Mouse (Mus musculus) lung, postnatal 4 days (tissue): ENCODE data around the gene Wdfy4.

ENCODE experiments used
- DNase-seq, 2 experiments: peaks; one replicate each; pipeline ENCODE4 v3.0.0; 2021

Gene Wdfy4

DNA sequence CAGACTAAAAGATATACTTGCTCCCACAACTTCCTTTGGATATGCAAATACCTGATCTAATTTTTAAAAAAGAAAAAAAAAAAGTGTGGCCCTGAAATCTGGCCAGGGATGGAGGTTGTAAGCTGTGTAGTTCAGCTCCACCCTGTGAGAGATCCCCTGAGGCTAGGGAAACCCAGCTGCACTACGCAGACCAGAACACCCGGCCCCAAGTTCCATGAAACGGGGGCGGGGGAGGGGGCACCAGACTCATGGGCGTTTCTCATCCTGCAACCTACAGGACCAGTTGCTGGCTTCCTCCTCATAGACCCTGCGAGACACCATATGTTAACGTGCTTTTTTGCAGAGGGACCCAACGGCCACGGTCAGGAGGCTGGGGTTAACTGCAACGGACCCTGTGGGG, 3.9 kb upstream of the Wdfy4 start:
- no peak for DNase-seq

DNA sequence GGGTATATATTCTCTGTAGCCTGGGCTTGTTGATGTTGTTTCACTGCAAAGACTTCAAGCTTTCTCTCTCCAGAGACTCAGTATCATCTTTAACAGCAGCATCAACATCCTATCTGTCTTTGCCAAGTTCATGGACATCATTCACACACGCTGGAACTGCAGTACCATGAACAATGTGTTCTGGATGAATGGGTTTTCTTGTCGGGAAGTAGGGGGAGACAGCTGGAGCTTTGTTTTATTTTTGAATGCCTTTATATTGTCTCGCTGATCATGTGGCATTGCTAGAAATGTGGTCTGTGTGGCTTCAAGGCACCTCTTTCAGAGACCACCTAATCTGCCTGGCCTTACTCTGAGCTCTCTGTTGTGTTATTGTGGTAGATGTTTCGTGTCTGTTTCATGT, 1.9 kb upstream of the Wdfy4 start:
- no peak for DNase-seq

DNA sequence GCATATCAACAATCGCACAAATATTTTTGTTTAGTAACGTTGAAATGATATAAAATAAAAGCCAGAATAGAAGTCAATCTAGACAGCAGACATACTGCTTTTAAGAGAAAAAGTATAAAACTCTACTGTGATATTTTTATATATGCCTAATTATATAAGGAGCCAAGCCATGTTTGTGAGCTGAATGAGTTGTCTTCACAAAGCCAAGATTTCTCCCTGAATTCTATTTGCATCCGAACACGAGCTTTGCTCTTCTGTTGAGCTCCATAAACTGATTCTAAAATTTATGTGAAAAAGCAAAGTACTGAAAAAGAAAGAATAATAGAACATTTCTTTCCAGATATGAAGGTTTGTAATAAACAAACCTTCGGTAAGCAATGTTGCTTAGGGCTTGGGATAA, 5.2 kb downstream of the Wdfy4 start:
- no peak for DNase-seq

DNA sequence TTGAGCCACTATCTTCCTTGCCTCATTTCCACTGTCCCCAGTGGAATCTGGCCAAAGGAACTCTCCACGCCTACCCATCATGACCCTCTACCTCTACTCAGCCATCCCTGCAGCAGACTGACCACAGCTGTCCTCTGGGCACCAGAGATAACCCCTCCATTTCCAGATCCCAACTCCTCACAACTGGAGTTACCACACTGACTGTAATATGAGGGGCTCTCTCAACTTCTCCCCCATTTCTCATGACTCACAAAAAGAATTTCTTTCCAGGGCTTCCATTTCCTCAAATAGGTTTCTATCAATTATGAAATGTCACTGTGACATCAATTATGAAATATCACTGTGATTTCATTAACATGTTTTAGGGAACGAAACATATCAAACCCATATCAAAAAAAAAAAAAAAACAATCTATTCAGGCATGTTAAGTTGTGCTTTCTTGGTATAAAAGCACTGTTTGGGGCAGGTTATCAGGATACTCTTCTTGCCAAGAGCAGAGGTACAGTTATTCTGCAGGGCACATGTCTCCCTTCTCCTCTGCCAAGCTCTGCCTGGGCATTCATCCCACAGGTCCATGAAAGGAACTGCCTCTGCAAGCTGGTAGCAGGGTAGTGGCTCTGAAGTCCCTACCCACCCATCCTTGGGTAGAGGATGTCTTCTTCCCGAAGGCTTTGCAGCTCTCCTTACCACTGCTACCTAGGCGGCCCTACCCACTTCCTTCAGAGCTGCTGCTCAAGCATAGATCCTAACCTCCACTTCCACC, 10.1 kb downstream of the Wdfy4 start:
- no peak for DNase-seq

DNA sequence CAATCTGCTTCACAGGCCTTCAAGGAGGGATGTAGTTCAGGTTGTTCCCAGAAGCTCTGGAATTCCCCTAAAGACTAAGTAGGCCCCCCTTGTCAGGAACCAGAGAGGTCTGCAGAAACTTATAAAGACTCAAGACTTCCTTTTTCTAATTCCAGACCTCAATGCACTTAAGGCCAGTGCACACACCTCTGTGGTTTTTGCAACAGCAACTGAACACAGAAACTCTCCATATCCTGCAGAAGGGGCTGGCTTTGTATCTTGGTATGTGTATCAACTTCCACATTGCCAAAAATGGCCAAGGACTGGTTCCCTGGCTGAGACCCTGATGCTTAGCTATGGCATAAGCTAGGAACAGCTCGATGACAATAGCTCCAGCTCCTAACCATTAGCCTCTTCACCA, 13.4 kb downstream of the Wdfy4 start:
- no peak for DNase-seq

DNA sequence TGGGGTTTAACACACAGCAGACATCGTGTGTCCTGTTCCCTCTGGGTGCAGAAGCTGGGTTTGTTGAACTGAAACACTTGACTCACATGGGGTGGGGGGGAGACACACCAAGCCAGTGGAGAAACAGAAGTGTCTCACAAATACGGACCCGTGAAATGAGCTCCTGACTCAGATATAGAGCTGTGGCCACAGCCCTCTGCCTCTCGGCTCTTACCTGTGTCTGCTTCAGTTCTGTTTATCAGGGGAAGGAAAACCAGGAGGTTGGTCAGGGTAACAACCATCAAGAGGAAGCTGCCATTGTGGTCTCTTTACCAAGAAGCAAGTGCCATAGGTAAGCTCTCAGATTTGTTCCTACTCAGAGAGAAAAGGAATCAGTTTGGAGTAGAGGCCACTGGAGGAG, 16.6 kb downstream of the Wdfy4 start:
- DNase-seq = no peak

DNA sequence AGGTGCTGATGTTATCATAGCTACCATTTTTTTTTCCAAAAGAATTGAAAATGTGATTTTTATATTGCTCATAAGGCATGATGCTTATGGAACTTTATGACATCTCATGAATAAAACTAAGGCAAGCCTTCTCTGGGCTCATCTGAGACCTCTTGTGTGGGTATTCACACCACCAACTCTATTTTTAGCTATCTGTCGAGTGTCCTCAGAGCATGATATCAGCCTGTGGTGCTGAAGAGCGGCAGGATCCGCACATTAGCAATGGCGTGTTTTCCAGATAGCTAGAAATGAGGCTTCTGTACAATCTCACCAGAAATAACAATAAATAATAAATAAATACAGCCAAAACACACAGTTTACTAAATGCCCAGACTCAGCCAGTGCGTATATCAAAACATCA, 23.1 kb downstream of the Wdfy4 start:
- no peak for DNase-seq

DNA sequence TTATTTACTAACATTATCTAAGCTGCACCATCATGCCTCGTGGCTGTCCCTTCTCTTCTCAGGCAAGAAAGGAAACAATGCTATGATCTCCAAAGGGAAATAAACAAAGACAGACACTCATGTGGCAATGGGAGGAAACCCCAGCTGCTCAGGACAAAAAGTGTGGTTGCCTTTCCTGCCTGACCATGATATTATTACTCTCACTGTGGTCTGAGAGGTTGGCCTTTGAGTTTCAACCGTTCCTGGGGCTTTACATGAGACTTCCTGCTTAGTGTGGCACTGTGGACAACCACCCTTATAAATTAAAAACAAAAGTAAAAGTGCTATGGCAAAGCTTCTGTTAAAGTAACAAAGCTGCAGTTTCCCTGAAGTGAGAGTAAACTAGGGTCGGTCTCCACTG, 27.0 kb downstream of the Wdfy4 start:
- DNase-seq = no peak

DNA sequence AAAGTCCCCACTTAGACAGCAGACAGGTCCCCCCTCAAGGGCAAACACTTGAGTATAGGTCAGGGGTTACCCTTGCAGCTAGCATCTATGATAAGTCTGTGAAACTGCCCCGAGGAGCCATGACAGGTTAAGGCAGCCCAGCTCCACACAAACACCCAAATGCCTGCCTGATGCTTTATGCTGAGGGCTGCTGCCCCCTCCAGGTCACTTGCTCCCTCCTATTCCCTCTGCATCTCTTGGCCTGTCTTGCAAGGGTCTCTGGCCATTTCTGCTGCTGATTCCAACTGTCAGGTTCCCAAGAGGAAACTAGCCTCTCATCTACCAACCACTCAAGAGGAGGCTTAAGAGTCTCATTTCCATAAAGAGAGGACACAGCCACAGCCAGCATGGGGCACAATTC, 32.4 kb downstream of the Wdfy4 start:
- peak in 1 of 2 experiments; percentile 14 for DNase-seq

DNA sequence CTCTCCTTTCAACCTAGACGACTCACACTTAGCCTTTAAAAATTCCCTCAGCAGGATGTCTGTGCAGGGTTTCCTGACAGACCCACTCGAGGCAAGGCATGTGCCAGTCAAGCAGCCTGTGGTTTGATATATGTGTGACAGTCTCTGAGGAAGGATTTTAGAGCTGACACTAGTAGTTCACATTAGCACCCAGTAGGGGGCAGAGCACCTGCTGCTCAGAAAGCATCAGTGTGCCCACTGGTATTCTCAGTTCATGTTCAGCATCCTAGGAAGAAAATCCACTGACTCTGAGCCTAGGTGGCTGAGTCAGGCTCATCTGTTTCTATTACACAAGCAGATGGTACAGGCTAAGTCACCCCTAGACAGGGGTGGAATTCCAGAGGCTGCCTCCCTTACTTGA, 39.0 kb downstream of the Wdfy4 start:
- DNase-seq = peak in 1 of 2 experiments; percentile 15

DNA sequence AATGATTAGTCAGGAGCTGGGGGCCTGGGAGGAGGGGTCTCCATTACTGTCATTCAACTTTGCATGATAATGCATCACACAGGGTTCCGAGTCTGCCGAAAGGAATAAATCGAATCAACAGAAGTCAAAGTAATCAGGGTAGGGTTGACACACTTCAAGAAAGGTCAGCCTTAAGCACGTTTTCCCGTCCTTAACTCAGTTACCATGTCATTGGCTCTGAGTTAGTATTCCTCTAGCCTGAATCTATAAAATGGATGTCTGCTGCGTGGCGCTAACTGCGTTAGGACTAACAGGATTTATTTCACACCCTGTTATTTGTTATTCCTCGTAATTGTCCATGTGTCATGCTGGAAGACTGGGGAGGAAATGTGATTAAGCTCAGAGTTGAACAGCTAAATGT, 48.5 kb downstream of the Wdfy4 start:
- no peak for DNase-seq

DNA sequence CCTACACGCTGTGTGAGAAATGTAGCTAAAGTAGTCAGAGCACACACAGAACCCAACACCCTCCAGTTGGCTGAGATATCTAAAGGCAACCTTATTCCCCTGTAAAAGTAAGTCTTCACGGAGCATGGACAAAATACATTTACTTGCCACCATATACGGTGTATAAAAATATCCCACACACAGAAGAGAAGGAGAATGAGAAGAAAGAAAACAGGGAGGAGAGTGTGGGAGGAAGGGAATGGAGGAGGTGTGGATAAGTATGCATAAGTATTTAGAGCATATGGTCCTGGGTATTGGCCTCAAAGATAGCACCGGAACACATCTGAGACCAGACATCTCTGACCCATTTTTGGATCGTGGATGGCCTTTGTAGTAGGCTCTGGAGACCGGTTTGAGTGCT, 50.1 kb downstream of the Wdfy4 start:
- no peak for DNase-seq

DNA sequence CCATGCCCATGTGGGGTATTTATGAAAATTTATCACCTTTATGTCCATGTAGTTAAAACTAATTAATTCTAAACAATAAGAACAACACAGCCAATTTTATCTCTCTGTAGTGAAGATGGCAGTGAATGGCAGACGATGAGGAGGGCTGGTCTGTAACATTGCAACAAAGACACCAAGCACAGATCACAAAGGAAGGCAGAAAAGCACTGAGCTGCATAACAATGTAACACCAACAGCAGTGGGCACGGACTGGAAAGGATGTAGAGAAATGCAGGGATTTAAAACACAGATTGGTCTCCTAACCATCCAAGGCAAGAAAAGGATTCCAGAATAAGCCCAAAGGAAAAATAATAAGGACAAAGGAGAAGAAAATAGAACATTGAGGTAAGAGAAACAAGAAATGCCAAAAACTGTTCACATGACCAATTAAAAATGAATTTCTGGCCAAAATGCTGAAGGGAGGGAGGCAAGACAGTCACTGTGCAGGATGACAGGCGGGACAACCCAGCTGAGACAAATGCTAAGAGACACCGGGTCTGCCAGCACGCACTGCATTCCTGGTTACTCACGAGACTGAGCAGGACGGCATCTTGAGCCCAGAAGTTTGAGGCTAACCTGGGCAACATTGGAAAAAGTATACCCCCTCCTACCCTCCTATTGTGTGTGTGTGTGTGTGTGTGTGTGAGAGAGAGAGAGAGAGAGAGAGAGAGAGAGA, 54.1 kb downstream of the Wdfy4 start:
- no peak for DNase-seq

DNA sequence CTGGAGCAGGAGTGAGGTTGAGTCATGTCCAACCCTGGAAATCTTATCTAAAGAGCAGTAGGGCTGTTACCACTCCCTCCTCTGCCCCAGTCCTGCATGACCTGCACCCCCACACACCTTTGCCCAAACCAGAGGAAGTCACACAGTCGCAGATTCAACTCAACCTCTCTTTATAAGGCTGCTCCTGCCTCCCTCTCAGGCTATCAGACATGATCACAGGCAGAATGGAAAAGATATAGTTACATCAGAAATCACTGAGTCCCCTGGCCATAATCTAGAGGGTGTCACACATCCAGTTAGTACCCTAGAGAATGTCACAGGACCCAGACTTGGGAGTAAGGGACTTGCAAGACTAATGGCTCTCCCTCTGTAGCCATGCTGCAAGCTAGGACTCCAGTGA, 68.7 kb downstream of the Wdfy4 start:
- DNase-seq = no peak

DNA sequence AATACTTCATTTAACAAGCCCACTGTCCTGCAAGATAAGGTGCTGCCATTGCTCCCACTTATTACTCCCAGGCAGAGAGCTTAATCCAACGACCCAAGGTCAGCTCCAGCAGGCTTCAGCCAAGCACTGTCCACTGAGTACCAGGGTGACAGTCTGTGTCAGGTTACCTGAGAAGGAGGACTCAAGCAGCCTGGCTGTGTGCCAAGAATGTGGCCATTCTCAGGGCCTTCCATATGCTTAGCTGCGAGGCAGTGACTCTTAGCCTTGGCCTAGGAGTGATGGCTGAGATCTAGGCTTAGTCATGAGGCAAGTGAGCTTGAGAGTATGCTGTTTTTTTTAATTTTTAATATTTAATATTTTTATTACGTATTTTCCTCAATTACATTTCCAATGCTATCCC, 80.5 kb downstream of the Wdfy4 start:
- no peak for DNase-seq

DNA sequence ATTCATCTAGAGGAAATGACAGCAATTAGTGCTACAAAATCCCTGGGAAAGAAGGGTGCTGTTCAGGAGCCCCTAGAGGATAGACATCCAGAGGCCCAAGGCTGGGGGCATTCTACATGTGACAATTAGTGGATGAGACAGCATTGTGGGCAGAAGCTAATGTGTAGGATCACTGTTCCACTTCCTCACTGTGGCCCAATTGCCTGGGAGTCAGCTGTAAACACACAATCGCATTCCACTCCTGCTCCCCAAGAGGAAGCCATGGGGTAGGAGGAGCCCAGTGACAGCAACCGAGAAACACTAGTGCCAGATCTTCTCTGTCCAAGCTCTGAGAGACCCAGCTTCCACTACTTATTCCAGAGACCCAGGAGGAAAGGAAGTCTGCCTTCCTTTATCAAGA, 83.7 kb downstream of the Wdfy4 start:
- no peak for DNase-seq

DNA sequence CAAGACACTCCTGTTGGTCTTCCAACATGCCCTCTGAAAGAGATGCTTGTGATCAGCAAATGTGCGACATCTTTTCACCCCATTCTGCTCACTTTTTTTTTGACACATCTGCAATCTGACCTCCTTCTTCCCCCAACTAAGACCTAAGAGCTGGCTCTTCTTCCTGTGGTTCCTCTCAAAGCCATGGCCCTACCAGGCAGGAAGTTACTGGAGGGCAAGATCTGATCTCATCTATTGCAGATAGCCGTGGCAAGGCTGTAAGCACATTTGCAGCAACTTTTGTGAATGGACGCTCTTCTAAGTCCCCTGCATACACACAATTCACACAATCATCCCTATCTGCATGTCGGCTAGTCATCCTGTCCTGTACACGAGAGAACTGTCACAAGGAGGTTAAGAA, 85.4 kb downstream of the Wdfy4 start:
- DNase-seq = no peak

DNA sequence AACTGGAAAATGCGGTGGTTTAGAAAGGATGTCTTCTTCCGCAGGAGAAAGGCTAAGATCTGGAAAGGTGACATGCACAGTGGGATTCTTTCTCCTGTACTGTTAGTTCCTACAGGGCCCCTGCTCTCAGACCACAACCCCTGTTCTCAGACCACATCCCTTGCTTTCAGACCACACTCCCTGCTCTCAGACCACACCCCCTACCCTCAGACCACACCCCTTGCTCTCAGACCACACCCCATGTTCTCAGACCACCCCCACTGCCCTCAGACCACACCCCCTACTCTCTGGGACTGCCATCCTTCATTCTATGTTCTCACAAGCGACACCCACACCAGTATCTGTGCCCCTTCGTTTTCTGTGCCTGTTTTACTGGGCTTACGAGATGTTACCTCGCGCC, 86.2 kb downstream of the Wdfy4 start:
- no peak for DNase-seq

DNA sequence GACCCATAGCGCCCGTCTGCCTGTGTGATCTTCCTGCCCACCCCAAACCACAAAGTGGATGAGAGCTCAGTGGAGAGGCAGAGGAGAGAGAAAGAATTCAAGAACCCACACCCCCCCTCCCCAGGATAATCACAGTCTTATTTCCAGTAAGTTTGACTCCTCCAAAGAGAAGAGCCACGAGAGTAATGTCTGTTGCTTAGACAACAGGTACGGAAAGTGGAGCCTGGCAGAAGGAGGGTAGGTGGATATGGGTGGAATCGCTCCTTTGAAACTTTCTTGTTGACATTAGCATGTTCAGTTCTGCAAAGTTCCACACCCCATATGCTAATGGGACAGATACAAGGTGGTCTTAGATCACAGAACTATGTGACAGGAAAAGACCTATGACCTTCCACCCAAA, 88.8 kb downstream of the Wdfy4 start:
- no peak for DNase-seq

DNA sequence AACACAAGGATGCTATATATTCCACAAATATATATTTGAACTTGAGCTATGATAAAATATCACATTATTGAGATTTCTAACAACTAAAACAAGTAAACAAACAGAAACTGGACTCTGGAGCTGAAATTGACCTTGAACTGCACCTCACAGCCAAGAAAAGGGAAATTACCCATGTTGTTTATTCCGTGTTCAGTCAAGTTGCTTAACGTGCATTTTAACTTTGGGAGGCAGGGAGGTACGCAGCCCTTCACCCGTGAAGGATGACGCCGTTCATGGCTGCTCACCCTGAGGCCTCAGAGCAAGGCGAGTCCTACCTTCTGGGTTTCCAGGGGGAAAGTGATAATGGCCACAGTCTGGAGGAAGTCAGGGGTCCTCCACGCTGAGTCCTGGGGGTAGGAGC, 102.0 kb downstream of the Wdfy4 start:
- DNase-seq = no peak

DNA sequence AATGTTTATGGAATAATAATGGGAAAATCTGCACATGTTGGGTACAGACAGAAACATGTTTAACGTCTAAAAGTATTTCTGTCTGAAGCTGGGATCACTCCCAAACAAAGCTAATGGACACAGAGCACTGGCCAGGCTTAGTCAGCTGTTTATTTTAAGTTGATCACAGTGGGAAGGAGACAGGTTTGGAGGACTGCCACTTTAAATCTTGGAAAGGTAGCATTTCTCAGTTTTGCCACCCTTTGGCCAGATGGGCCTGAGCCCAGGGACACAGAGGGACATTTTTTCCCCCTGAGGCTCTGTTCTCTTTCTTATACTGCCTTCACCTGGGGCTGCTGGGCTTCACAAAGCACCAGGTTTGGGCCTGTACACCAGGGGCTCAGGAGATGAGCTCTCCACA, 103.0 kb downstream of the Wdfy4 start:
- DNase-seq = no peak

DNA sequence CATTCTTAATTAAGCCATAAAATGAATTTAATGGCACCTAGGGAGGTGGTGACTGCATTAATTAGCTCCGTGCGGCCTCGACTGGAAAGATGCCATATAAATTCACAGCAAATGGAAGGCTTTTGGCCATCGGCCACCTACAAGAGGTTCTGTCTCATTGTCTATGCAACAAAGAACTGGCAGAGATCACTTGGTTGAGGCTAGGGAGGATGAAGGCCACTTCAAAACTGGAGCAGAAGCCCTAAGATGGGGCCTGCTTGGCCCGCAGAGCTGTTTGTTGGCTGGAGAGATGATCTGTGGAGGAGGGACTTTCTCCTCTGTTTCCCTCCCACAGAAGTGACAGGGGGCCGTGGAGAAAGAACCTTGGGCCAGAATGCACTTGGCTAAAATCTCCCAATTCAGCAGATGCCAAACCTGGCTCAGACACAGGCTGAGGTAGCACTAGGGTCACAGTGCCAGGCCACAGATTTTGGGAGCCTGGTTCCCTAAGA, 103.9 kb downstream of the Wdfy4 start:
- no peak for DNase-seq

DNA sequence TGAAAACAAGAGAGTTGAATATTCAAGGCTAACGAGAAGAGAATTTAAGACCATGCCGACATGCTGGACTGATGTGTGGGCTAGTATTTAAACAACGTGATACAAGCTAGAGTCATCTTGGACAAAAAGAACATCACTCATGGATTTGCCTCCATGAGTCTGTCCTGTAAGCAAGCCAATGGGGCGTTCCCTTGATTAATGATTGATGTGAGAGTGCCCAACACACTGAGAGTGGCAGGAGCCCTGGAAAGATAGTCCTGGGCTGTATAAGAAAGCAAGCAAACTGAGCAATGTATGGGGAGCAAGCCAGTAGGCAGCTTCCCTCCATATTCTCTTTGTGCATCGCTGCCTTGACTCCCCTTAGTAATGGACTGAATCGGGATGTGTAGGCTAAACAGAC, 106.7 kb downstream of the Wdfy4 start:
- DNase-seq = no peak

DNA sequence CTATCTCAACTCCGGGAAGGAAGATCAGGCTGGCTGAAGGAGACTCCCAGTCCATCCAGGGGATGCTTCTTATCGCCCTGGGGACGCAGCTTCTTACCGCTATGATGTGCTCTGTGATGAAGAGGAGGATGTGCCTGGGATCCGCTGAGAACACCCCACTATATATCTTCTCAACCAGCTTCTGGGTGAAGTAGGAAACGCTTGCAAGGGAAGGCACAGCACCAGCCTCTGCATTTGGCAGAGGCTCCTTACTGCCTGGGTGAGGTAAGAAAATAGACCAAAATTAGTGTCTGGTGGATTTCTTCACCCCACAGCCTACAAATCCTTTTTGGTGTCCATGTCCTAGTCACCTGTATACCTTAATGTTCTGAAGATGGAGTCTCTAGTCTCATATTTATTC, 107.2 kb downstream of the Wdfy4 start:
- DNase-seq = no peak

DNA sequence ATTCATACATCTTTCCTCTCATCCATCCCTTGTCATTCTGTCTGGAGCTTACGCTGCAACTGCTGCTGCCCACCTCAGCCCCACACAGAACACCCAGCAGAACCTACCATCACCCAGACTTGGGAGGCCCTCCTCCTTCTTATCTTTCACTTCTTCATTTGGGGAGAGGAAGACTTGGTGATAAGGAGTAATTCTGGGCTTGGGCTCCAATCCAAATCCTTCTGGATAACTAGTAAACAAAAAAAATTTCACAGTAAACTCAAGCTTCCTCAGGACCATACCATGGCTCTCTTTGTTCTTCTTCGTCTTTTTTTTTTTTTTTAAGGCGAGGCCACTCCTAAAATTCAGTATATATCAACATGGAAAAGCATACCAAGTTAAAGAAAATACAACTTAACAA, 112.0 kb downstream of the Wdfy4 start:
- DNase-seq = no peak
